Mouse (Mus musculus) bone marrow macrophage, adult 2 months (primary cell): Measurements from ENCODE around the gene Sumo1. TPM values are rescaled to one million over a fixed set of nuclear protein-coding genes. Genes with fewer than 3 reads are reported as not detected.
"Not testable (repeated sequence)": the region's sequence is repeated elsewhere in the genome, so short reads cannot be mapped to it uniquely, and the experiment has no call there.

Experiments used
- H3K27ac ChIP-seq: 2 replicates; pipeline ENCODE4 v1.5.1; 2012; ENCODE audit warnings: low read depth, low read length; ENCODE audit not compliant: insufficient read depth
- H3K4me1 ChIP-seq: 2 replicates; pipeline ENCODE4 v1.6.1; 2012; ENCODE audit warnings: low read length; ENCODE audit not compliant: control insufficient read depth, insufficient read depth
- H3K4me3 ChIP-seq: 2 replicates; pipeline ENCODE4 v1.5.1; 2012; ENCODE audit warnings: mild to moderate bottlenecking, low read length, moderate library complexity; ENCODE audit not compliant: insufficient read depth
- CTCF ChIP-seq: IDR thresholded peaks from 2 replicates; pipeline ENCODE4 v1.5.1; 2012; ENCODE audit warnings: low read depth, mild to moderate bottlenecking, low read length, moderate library complexity
- POLR2A ChIP-seq: IDR thresholded peaks from 2 replicates; pipeline ENCODE4 v1.6.1; 2012; ENCODE audit warnings: mild to moderate bottlenecking, low read depth, low read length, borderline replicate concordance
- polyA plus RNA-seq: library from polyadenylated mRNA; stranded (reverse); fragments of >200 nt; gene quantifications from 2 replicates; pipeline ENCODE4 v1.2.4, GENCODE M21; 2012; ENCODE audit not compliant: missing spikeins, insufficient read depth, insufficient read length

The Sumo1 gene
- polyA plus RNA-seq, 1 experiment: 176 TPM

DNA sequence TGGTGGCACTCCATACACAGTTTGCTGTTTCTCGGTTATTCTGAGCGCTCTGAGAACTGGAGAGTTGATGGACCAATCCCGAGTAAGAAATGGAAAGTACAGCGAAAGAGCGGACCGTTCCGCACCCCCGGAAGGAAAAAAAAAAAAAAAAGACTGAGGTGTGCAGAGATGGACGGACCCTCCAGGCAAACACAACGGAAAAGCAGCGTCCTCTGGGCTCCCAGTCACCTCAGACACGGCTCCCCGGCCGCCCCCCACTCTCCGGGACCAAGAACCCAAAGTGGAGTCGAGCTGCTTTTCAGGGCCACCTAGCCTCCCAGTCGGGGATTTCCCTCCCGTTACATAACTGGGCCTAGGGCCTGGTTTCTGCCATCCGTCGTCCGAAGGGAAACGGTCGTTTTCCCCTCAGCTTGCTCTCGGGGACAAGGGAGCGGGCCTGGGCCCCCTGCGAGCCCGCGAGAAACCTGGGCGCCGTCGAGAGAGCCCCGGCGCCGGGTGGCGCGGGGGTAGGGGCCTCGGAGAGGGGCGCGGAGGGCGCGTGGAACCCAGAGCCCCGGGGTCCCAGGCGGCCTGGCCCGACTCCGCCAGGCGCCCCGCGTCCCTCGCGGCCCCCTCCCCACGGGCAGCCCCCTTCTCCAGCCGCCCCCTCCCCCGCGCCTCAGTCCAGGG, 538 bp downstream of the Sumo1 start:
- peak overlapping the region; percentile 70 for H3K27ac ChIP-seq
- peaks cover 15% of the 10 kb centered on the region; the same call in 1 of the 2 replicates for H3K4me1 ChIP-seq
- peak overlapping the region; percentile 97 for H3K4me3 ChIP-seq
- no peak for TF ChIP-seq CTCF
- TF ChIP-seq POLR2A: no peak

- TF ChIP-seq CTCF: no peak
- TF ChIP-seq POLR2A: no peak
- H3K4me3 ChIP-seq: peak overlapping the region; percentile 25; the same call in 1 of the 2 replicates
- H3K4me1 ChIP-seq: peaks cover 15% of the 10 kb centered on the region; the same call in 1 of the 2 replicates
- H3K27ac ChIP-seq: no peak overlapping the region
Observed at GRCm38 (mm10) chr1:59668871-59669270, 1.8 kb downstream of the Sumo1 start.

GRCm38 (mm10) chr1:59663456-59664135, 7.0 kb downstream of the Sumo1 start:
- H3K4me1 ChIP-seq: peaks cover 11% of the 10 kb centered on the region; the same call in 1 of the 2 replicates

DNA sequence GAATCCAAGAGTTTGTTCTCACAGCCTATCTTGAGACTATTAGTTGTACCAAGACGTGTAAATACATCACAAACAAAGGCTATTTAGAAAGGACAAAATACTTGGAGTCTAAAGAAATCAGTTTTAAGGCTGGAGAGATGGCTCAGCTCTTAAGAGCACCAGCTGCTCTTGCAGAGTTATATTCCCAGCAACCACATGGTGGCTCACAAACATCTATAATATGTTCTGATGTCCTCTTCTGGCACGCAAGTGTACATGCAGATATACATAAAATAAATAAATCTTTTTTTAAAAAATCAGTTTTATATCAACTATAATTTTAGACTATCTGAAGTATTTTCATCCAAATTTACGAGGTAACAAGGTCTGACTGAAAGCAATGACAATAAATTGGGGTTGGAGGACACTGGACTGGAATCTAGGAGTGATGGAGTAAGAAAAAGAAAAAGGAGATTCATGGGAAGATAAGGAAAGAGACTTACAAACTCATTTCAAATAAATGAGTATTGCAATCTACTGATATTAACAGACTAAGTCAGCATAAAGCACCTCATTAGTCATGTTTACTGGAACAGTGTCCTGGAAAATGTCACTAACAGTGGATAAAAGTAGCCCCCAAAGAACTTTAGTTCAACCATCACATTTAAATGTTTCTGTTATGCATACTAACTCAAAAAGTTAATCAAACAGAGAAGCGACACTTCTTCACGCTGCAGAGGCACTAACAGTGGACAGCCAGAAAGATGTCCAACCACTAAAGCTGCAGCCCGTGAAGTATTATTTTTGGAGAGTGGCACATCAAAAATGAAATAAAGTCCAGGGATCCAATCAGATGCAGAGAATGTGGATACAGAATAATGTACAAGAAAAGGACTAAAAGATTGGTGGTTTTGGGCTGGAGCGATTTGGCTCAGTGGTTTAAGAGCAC, 14.1 kb downstream of the Sumo1 start:
- no peak overlapping the region for H3K4me3 ChIP-seq
- H3K27ac ChIP-seq: no peak overlapping the region
- peaks cover 8% of the 10 kb centered on the region for H3K4me1 ChIP-seq
- no peak for TF ChIP-seq POLR2A
- no peak for TF ChIP-seq CTCF

More at GRCm38 (mm10) chr1:59663456-59664135, 7.0 kb downstream of the Sumo1 start:
- no peak overlapping the region for H3K4me3 ChIP-seq
- no peak for TF ChIP-seq POLR2A
- TF ChIP-seq CTCF: no peak
- no peak overlapping the region for H3K27ac ChIP-seq

GRCm38 (mm10) chr1:59653243-59653911, 17.3 kb downstream of the Sumo1 start:
- TF ChIP-seq CTCF (no peak), POLR2A (no peak)
- Histone ChIP-seq H3K4me3 (no peak overlapping the region), H3K27ac (no peak overlapping the region), H3K4me1 (peaks cover 6% of the 10 kb centered on the region)

DNA sequence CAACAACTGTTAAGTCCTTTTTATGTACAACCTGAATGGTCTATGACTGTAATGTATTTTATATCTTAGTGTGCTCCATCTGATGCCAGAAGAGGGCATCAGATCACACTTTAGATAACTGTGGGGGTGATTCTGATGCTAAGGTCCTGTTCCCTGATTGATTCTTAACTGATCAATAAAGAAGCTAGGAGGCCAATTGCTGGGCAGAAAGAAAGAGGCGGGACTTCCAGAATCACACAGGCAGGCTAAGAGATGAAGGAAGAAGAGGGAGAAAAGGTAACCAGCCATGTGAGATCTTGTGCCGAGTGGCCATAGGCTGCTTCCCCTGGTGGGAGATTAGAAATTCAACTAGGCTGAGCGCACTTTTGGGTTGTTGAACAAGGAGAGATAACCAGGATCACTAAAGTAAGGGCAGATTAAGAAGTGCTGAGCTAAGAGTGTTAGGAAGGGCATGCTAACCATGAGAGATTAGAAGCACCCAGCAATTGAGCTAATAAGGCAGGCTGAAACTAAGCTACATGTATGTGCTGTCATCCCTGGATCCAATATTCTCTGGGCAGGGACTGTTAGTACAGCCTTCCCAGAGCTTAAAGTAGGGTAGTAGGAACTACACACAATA, 19.3 kb downstream of the Sumo1 start:
- no peak overlapping the region for H3K4me3 ChIP-seq
- peaks cover 12% of the 10 kb centered on the region for H3K4me1 ChIP-seq
- TF ChIP-seq POLR2A (no peak), CTCF (no peak)
- H3K27ac ChIP-seq: no peak overlapping the region

GRCm38 (mm10) chr1:59646502-59646901, 24.1 kb downstream of the Sumo1 start:
- not testable (repeated sequence) for H3K4me3 ChIP-seq, H3K4me1 ChIP-seq, H3K27ac ChIP-seq

GRCm38 (mm10) chr1:59642488-59642887, 28.1 kb downstream of the Sumo1 start:
- no peak for TF ChIP-seq POLR2A
- TF ChIP-seq CTCF: no peak
- peaks cover 6% of the 10 kb centered on the region for H3K4me1 ChIP-seq

GRCm38 (mm10) chr1:59638371-59638770, 32.3 kb downstream of the Sumo1 start:
- peaks cover 16% of the 10 kb centered on the region for H3K4me1 ChIP-seq
- no peak overlapping the region for H3K27ac ChIP-seq
- no peak overlapping the region for H3K4me3 ChIP-seq
- TF ChIP-seq CTCF (no peak), POLR2A (no peak)

More at GRCm38 (mm10) chr1:59642488-59642887, 28.1 kb downstream of the Sumo1 start:
- H3K27ac ChIP-seq: no peak overlapping the region
- H3K4me3 ChIP-seq: no peak overlapping the region
